Mouse (Mus musculus) hindbrain, embryonic 12.5 days (tissue): ENCODE measurements at regions not wholly inside any gene's neighbourhood (a gene's known extent, or its start where the extent isn't known, plus 50 kb on each side); places are given as distances from the start of the nearest gene placed in this dataset.

ENCODE experiments used
- ATAC-seq: fragments of 200-750 bp; cut with Nextera tagmentation; 2 replicates; pipeline ENCODE4 v1.8.0; 2017; ENCODE audit warnings: moderate TSS enrichment; ENCODE audit not compliant: low FRiP score
- H3K27ac ChIP-seq: fragments of 300-500 bp; sonication (generic); 2 replicates; pipeline ENCODE4 v1.5.1; 2016; ENCODE audit warnings: mild to moderate bottlenecking
- H3K27me3 ChIP-seq: fragments of 300-500 bp; sonication (generic); 2 replicates; pipeline ENCODE4 v1.6.1; 2016; ENCODE audit warnings: mild to moderate bottlenecking
- H3K36me3 ChIP-seq: fragments of 300-500 bp; sonication (generic); 2 replicates; pipeline ENCODE4 v1.6.1; 2016; ENCODE audit warnings: mild to moderate bottlenecking
- H3K4me1 ChIP-seq: fragments of 300-500 bp; sonication (generic); 2 replicates; pipeline ENCODE4 v1.6.1; 2016
- H3K4me2 ChIP-seq: fragments of 300-500 bp; sonication (generic); replicated peaks from 2 replicates; pipeline ENCODE4 v1.6.1; 2016; ENCODE audit warnings: mild to moderate bottlenecking
- H3K4me3 ChIP-seq: fragments of 300-500 bp; sonication (generic); 2 replicates; pipeline ENCODE4 v1.5.1; 2016; ENCODE audit warnings: mild to moderate bottlenecking
- H3K9ac ChIP-seq: fragments of 300-500 bp; sonication (generic); 2 replicates; pipeline ENCODE4 v1.6.1; 2016; ENCODE audit warnings: mild to moderate bottlenecking, moderate library complexity
- H3K9me3 ChIP-seq: fragments of 300-500 bp; sonication (generic); replicated peaks from 2 replicates; pipeline ENCODE4 v1.6.1; 2016; ENCODE audit warnings: mild to moderate bottlenecking
- WGBS: fragments of 180-500 bp; shearing (Covaris S2); methylation state at CpG from one replicate; pipeline ENCODE4 v1.1.7; 2016; 5-methylcytosine and 5-hydroxymethylcytosine counted together

GRCm38 (mm10) chr12:68758263-68759020, 400.5 kb downstream of the Rps29 start:
- Histone ChIP-seq H3K27me3 (no peaks in the 10 kb centered on the region), H3K36me3 (no peaks in the 10 kb centered on the region), H3K4me2 (no peak overlapping the region), H3K4me1 (no peaks in the 10 kb centered on the region), H3K9ac (no peak overlapping the region), H3K9me3 (no peaks in the 10 kb centered on the region), H3K27ac (no peak overlapping the region), H3K4me3 (no peak overlapping the region)
- 83% methylated on average over 7 of the region's 7 CpGs for WGBS
- ATAC-seq: no peak

DNA sequence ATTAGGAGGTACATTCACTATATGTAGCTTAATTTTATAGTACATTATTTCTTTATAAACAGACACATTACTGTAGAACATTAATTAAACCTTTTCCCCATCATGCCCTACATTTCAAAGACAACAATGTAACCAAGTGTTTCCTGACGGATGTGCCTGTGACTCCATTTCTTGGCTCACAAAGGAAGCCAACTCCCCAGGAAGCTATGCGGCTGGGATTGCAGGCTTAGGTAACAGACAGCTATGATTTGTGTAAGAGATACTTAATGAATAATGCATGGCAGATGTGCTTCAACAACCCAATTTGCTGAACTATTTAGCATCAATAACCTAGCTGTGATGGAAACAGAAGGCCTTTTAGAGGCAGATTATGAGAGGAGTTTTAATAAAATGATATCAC, 430.1 kb downstream of the Rps29 start:
- no peaks in the 10 kb centered on the region for H3K9me3 ChIP-seq
- 35% methylated on average over 2 of the region's 2 CpGs for WGBS
- H3K4me1 ChIP-seq: no peaks in the 10 kb centered on the region
- no peak overlapping the region for H3K9ac ChIP-seq
- H3K36me3 ChIP-seq: no peaks in the 10 kb centered on the region
- peak; percentile 74; the same call in 1 of the 2 replicates for ATAC-seq
- no peak overlapping the region for H3K4me3 ChIP-seq
- no peak overlapping the region for H3K4me2 ChIP-seq
- no peak overlapping the region for H3K27ac ChIP-seq
- H3K27me3 ChIP-seq: no peaks in the 10 kb centered on the region

DNA sequence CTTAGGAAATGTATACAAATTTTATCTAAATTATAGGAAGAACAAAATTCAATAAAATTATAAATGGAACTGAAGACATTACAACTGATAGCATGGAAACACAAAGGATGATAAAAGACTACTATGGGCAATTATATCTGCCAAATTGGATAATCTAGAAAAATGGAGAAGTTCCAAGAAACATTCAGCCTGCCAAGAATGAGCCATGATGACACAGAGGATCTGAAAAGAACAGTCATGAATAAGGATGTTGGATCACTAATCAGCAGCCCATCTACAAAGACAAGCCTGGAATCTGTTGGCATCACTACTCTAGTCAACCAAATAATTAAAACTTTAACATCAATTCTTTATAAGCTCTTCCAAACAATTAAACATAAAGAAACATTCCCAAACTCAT, 440.0 kb downstream of the Rps29 start:
- Histone ChIP-seq H3K4me1 (no peaks in the 10 kb centered on the region), H3K4me3 (no peak overlapping the region), H3K9me3 (no peaks in the 10 kb centered on the region), H3K27ac (no peak overlapping the region), H3K4me2 (no peak overlapping the region), H3K36me3 (no peaks in the 10 kb centered on the region), H3K27me3 (no peaks in the 10 kb centered on the region), H3K9ac (no peak overlapping the region)
- ATAC-seq: no peak

GRCm38 (mm10) chr12:68694275-68695267, 464.4 kb downstream of the Rps29 start:
- Histone ChIP-seq H3K27ac (no peak overlapping the region), H3K4me3 (no peak overlapping the region), H3K4me2 (no peak overlapping the region), H3K4me1 (no peaks in the 10 kb centered on the region), H3K9me3 (no peaks in the 10 kb centered on the region), H3K27me3 (no peaks in the 10 kb centered on the region), H3K36me3 (no peaks in the 10 kb centered on the region), H3K9ac (no peak overlapping the region)
- no peak for ATAC-seq
- WGBS: 77% methylated on average over 11 of the region's 11 CpGs

GRCm38 (mm10) chr12:68688262-68688661, 470.7 kb downstream of the Rps29 start:
- WGBS: 77% methylated on average over 3 of the region's 3 CpGs
- H3K27me3 ChIP-seq: no peaks in the 10 kb centered on the region
- no peak overlapping the region for H3K9ac ChIP-seq
- no peaks in the 10 kb centered on the region for H3K9me3 ChIP-seq
- no peak overlapping the region for H3K27ac ChIP-seq
- no peak overlapping the region for H3K4me3 ChIP-seq
- no peaks in the 10 kb centered on the region for H3K36me3 ChIP-seq
- ATAC-seq: no peak
- H3K4me1 ChIP-seq: 0 out of 2 replicates have a peak, but pooled peaks cover 1% of the 10 kb centered on the region
- no peak overlapping the region for H3K4me2 ChIP-seq

DNA sequence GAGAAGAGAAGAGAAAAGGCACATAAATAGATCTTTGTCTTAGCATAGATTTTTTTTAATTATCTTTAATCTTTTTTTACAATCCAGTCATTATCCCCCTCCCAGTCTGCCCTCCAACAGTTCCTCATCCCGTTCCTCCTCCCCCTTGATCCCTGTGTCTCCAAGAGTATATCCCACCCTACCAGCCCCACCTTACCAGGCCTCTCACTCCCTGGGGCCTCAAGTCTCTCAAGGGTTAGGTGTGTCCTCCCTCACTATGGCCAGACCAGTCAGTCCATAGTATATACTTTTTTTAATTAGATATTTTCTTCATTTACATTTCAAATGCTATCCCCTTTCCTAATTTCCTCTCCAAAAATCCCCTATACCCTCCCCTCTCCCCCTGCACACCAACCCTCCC, 475.1 kb downstream of the Rps29 start:
- no peaks in the 10 kb centered on the region for H3K27me3 ChIP-seq
- H3K36me3 ChIP-seq: no peaks in the 10 kb centered on the region
- no peak for ATAC-seq
- no peak overlapping the region for H3K27ac ChIP-seq
- H3K4me2 ChIP-seq: no peak overlapping the region
- 71% methylated on average over 1 of the region's 1 CpGs for WGBS
- H3K4me3 ChIP-seq: no peak overlapping the region
- H3K9ac ChIP-seq: no peak overlapping the region
- H3K4me1 ChIP-seq: 0 out of 2 replicates have a peak, but pooled peaks cover 3% of the 10 kb centered on the region
- no peaks in the 10 kb centered on the region for H3K9me3 ChIP-seq

DNA sequence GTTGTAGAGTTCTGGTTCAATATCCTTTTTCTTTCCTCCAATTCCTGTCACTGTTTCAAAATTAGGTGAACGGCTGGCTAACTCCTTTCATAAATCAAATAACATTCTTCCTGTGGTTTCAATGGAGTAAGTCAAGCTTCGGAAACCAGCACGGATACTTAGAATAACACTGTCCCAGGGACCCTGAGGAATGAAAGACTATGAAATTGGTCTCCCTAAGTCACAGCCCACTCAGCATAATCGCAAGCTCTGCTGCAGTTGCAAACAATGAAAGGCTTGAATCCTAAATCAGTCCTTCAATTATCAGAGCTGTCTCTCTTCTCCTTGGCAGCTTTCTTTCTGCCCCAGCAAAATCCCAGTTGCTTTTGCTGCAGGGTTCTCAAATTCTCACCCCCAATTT, 475.8 kb downstream of the Rps29 start:
- no peak overlapping the region for H3K4me3 ChIP-seq
- H3K9ac ChIP-seq: no peak overlapping the region
- H3K9me3 ChIP-seq: no peaks in the 10 kb centered on the region
- WGBS: 15% methylated on average over 4 of the region's 4 CpGs
- H3K4me1 ChIP-seq: 0 out of 2 replicates have a peak, but pooled peaks cover 3% of the 10 kb centered on the region
- H3K36me3 ChIP-seq: no peaks in the 10 kb centered on the region
- H3K27me3 ChIP-seq: no peaks in the 10 kb centered on the region
- H3K27ac ChIP-seq: 0 out of 2 replicates have a peak overlapping the region, but pooled peaks have one; percentile 55
- no peak overlapping the region for H3K4me2 ChIP-seq
- ATAC-seq: peak; percentile 56; the same call in 1 of the 2 replicates

- no peak overlapping the region for H3K4me3 ChIP-seq
- no peaks in the 10 kb centered on the region for H3K36me3 ChIP-seq
- H3K9me3 ChIP-seq: no peaks in the 10 kb centered on the region
- no peak overlapping the region for H3K9ac ChIP-seq
- ATAC-seq: no peak
- H3K4me2 ChIP-seq: no peak overlapping the region
- no peaks in the 10 kb centered on the region for H3K27me3 ChIP-seq
- WGBS: 89% methylated on average over 3 of the region's 3 CpGs
- no peak overlapping the region for H3K27ac ChIP-seq
- 0 out of 2 replicates have a peak, but pooled peaks cover 3% of the 10 kb centered on the region for H3K4me1 ChIP-seq
These were observed 478.3 kb downstream of the Rps29 start for GRCm38 (mm10) chr12:68680668-68681067.

DNA sequence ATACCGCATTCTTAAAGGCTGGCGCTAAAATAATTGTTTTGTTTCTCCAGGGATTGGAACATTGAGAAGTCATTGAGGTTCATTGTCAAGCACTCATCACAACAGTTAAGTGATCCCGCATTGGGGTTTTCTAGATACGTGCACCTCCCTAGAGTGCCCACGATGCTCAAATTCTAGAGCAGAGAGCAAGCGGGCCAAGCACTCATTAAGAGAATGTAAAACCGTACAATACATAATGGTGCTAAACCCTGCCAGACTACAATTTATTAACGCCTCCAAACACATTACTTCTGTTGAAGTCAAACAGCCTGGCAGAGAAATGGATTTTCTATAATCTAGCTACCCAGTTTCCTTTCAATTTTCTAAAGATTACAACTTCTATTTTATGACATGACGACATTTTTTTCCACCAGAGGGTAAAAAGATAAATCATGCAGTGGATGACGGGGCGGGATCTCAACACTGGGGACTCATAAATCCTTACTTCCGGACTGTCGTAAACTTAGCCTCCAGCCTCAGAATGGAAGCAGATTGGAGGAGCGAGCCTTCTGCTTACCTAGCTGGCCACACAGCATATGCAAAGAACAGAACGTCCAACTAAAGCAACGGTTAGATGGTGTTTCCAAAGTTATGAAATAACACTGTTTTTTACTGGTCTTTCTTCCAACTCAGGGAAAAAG, 482.8 kb downstream of the Rps29 start:
- no peaks in the 10 kb centered on the region for H3K4me1 ChIP-seq
- H3K36me3 ChIP-seq: no peaks in the 10 kb centered on the region
- no peak overlapping the region for H3K9ac ChIP-seq
- WGBS: 86% methylated on average over 16 of the region's 16 CpGs
- no peak overlapping the region for H3K4me3 ChIP-seq
- H3K27me3 ChIP-seq: no peaks in the 10 kb centered on the region
- no peak overlapping the region for H3K4me2 ChIP-seq
- H3K27ac ChIP-seq: no peak overlapping the region
- no peaks in the 10 kb centered on the region for H3K9me3 ChIP-seq
- ATAC-seq: no peak

DNA sequence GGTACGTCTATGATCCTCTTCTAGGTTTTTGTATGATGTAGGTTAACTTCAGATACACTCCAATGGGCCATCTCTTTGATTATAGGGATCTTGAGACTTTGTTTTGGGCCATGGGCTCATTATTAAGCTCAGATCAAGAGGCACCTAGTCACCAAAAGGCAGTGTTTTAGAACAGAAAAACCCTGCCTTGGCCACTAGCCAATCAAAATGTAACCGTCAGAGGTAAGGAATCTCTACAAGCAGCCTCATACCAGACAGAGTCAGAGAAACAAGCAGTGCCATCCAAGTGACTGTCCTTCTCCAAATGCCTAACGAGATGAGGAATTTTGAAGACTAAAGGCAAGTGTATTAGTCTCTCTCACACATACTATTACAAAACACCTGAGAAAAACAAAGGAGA, 487.0 kb downstream of the Rps29 start:
- ATAC-seq: no peak
- 86% methylated on average over 3 of the region's 3 CpGs for WGBS

GRCm38 (mm10) chr12:68645901-68646585, 512.9 kb downstream of the Rps29 start:
- no peak for ATAC-seq
- H3K4me1 ChIP-seq: no peaks in the 10 kb centered on the region
- H3K27ac ChIP-seq: no peak overlapping the region
- no peaks in the 10 kb centered on the region for H3K27me3 ChIP-seq
- no peak overlapping the region for H3K4me2 ChIP-seq
- WGBS: 92% methylated on average over 1 of the region's 1 CpGs
- H3K9ac ChIP-seq: no peak overlapping the region
- no peaks in the 10 kb centered on the region for H3K9me3 ChIP-seq
- no peak overlapping the region for H3K4me3 ChIP-seq
- no peaks in the 10 kb centered on the region for H3K36me3 ChIP-seq

More for the DNA sequence above, 487.0 kb downstream of the Rps29 start:
- Histone ChIP-seq H3K27ac (no peak overlapping the region), H3K4me1 (no peaks in the 10 kb centered on the region), H3K27me3 (no peaks in the 10 kb centered on the region), H3K36me3 (no peaks in the 10 kb centered on the region), H3K9me3 (no peaks in the 10 kb centered on the region), H3K4me3 (no peak overlapping the region), H3K9ac (no peak overlapping the region), H3K4me2 (no peak overlapping the region)
